Mouse (Mus musculus) embryo, embryonic 9.5 days (tissue): ENCODE results near the gene Mxd4.

Experiments
- DNase-seq: peaks from one replicate; pipeline ENCODE4 v3.0.0-alpha.2; 2017; ENCODE audit errors: extremely low spot score

The Mxd4 gene

GRCm38 (mm10) chr5:34169954-34170353 is 17.6 kb downstream of the Mxd4 start:
- no peak for DNase-seq

GRCm38 (mm10) chr5:34168950-34169891 is 18.3 kb downstream of the Mxd4 start, which contains the start of the genes Poln and Haus3:
Gene Poln (minus strand): TSS chr5:34169448.
Gene Haus3 (minus strand): TSS chr5:34169527.
- DNase-seq, result peak; percentile 98

- DNase-seq, result no peak
These were observed 19.7 kb downstream of the Mxd4 start for GRCm38 (mm10) chr5:34167857-34168256.

- no peak for DNase-seq
These were observed 21.7 kb downstream of the Mxd4 start for GRCm38 (mm10) chr5:34165793-34166192.

- DNase-seq, result no peak
These were observed 39.0 kb downstream of the Mxd4 start for GRCm38 (mm10) chr5:34148476-34148875.

- DNase-seq, result no peak
These were observed 40.0 kb downstream of the Mxd4 start for GRCm38 (mm10) chr5:34147554-34147953.

GRCm38 (mm10) chr5:34139751-34140150 is 47.8 kb downstream of the Mxd4 start:
- DNase-seq, result peak; percentile 14

- no peak for DNase-seq
These were observed 54.8 kb downstream of the Mxd4 start for GRCm38 (mm10) chr5:34132731-34133130.

- peak; percentile 2 for DNase-seq
These were observed 63.4 kb downstream of the Mxd4 start for GRCm38 (mm10) chr5:34124131-34124530.
